In the genomic region with DNA sequence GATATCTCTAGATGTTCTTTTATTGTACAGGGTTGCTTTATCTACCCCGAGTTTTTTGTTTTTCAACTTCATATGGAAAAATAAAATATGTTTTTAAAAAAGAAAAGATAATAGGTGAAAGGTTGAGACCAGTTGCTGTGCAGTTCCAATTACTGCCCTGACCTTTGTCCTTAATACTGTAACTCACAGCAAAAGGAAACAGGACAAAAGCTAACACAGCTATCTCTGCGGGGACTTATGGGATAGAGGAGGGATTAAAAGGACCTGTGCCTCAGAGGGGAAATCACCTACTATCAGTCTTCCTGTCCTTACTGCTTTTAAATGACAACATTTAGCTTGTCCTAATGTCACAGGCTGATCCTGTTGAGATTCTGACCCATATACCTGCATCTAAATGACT, we compare ENCODE assay signal across 23 mouse cellular contexts.
A peak's percentile ranks its signal among the peaks of the same experiment; 100 is the strongest.
DNase-seq lines count a peak whose midpoint lies in the region; ATAC-seq and TF ChIP-seq lines count a peak whose summit lies in the region.
"Had no signal": no experiment of that assay in that cellular context is flagged by ENCODE, and none has a peak within 500 bp of the region (broad histone marks: within the 10 kb centered on the region; RNA-seq: fewer than 3 reads in every experiment).

No protein-coding gene starts in this region.

- WGBS in kidney, adult 2 months, result 40% methylated on average over 2 of the region's 2 CpGs
- 40% methylated on average over 2 of the region's 2 CpGs for WGBS in liver, adult 2 months
- WGBS in liver, embryonic 12.5 days (ENCODE audit: insufficient replicate concordance), result 39% methylated on average over 2 of the region's 2 CpGs

- no peaks in the 10 kb centered on the region for H3K9me3 ChIP-seq in liver, embryonic 12.5 days (replicated peaks)
- H3K9me3 ChIP-seq: embryonic facial prominence, embryonic 13.5 days; embryonic facial prominence, embryonic 15.5 days; forebrain, embryonic 13.5 days; forebrain, embryonic 15.5 days had no signal

- no peak overlapping the region for H3K9ac ChIP-seq in liver, adult 2 months (ENCODE audit: low read depth, low read length)
- no peak overlapping the region for H3K9ac ChIP-seq in liver, embryonic 12.5 days
- H3K9ac ChIP-seq: embryonic facial prominence, embryonic 13.5 days; embryonic facial prominence, embryonic 15.5 days; forebrain, embryonic 13.5 days; forebrain, embryonic 15.5 days; forebrain, postnatal 0 days had no signal

- no peak overlapping the region for H3K4me2 ChIP-seq in liver, embryonic 12.5 days
- H3K4me2 ChIP-seq: embryonic facial prominence, embryonic 13.5 days; embryonic facial prominence, embryonic 15.5 days; forebrain, embryonic 13.5 days; forebrain, embryonic 15.5 days had no signal

- DNase-seq in kidney, adult 2 months, result peak; percentile 34
- DNase-seq in kidney, postnatal 10 days, result no peak
- peak; percentile 29 for DNase-seq in liver, adult 2 months (ENCODE audit: extremely low read depth, low read depth, low spot score)
- DNase-seq in spleen, adult 12 weeks (ENCODE audit: low spot score), result no peak
- DNase-seq: adrenal gland, adult 8-10 months; adrenal gland, postnatal 14 days; adrenal gland, postnatal 36 days; cerebellum, adult 11 months; cerebellum, adult 18-20 months; cerebellum, adult 8-10 months; cerebellum, adult 9-11 months; cerebellum, postnatal 14 days; cerebellum, postnatal 36 days; embryo, embryonic 11 days; forebrain, postnatal 0 days had no signal

- H3K79me2 ChIP-seq in liver, adult 2 months (ENCODE audit: control insufficient read depth, insufficient read depth, low read length), result no peaks in the 10 kb centered on the region

- H3K4me1 ChIP-seq in kidney, adult 2 months (ENCODE audit: control insufficient read depth, insufficient read depth, low read length), result no peaks in the 10 kb centered on the region; the same call in 1 of the 2 replicates
- no peaks in the 10 kb centered on the region; the same call in 1 of the 2 replicates for H3K4me1 ChIP-seq in liver, adult 2 months (ENCODE audit: control insufficient read depth, insufficient read depth, low read length)
- H3K4me1 ChIP-seq in liver, embryonic 12.5 days, result no peaks in the 10 kb centered on the region
- H3K4me1 ChIP-seq in brown adipose tissue, adult 24 weeks (ENCODE audit: control insufficient read depth, insufficient read depth, insufficient read length, low read length), result no peaks in the 10 kb centered on the region
- H3K4me1 ChIP-seq: embryonic facial prominence, embryonic 13.5 days; embryonic facial prominence, embryonic 15.5 days; forebrain, embryonic 13.5 days; forebrain, embryonic 15.5 days had no signal

- ATAC-seq in liver, embryonic 12.5 days, result no peak
- no peak for ATAC-seq in megakaryocyte, adult 5-6 weeks (ENCODE audit: poor library complexity, severe bottlenecking)
- ATAC-seq: forebrain, embryonic 13.5 days; forebrain, embryonic 15.5 days; forebrain, postnatal 0 days had no signal

- no peak for TF ChIP-seq POLR2A in kidney, adult 2 months (IDR thresholded peaks at IDR 0.05; ENCODE audit: low read depth, low read length)
- TF ChIP-seq POLR2A in liver, adult 2 months (IDR thresholded peaks at IDR 0.05; ENCODE audit: extremely low read depth, insufficient read depth, low read length), result no peak

- TF ChIP-seq CTCF in kidney, adult 2 months (conservative IDR thresholded peaks at IDR 0.05; ENCODE audit: insufficient read depth, insufficient read length, low read depth, low read length), result no peak
- no peak for TF ChIP-seq CTCF in liver, adult 2 months (IDR thresholded peaks at IDR 0.05; ENCODE audit: low read depth, low read length)

- no peaks in the 10 kb centered on the region for H3K36me3 ChIP-seq in kidney, adult 2 months (ENCODE audit: control insufficient read depth, insufficient read depth, low read length)
- no peaks in the 10 kb centered on the region for H3K36me3 ChIP-seq in liver, adult 2 months (ENCODE audit: control insufficient read depth, insufficient read depth, low read length)
- no peaks in the 10 kb centered on the region for H3K36me3 ChIP-seq in liver, embryonic 12.5 days
- H3K36me3 ChIP-seq: embryonic facial prominence, embryonic 13.5 days; embryonic facial prominence, embryonic 15.5 days; forebrain, embryonic 15.5 days had no signal

- H3K27me3 ChIP-seq in kidney, adult 2 months (replicated peaks; ENCODE audit: control insufficient read depth, insufficient read depth, low read length), result no peaks in the 10 kb centered on the region
- H3K27me3 ChIP-seq in liver, adult 2 months (ENCODE audit: control insufficient read depth, insufficient read depth, low read length), result no peaks in the 10 kb centered on the region
- H3K27me3 ChIP-seq in liver, embryonic 12.5 days (replicated peaks), result no peaks in the 10 kb centered on the region
- H3K27me3 ChIP-seq: embryonic facial prominence, embryonic 13.5 days; embryonic facial prominence, embryonic 15.5 days; forebrain, embryonic 13.5 days; forebrain, embryonic 15.5 days had no signal

- H3K4me3 ChIP-seq in kidney, adult 2 months (ENCODE audit: insufficient read depth, low read depth, low read length), result no peak overlapping the region
- H3K4me3 ChIP-seq in liver, adult 2 months (ENCODE audit: insufficient read depth, low read depth, low read length), result no peak overlapping the region
- H3K4me3 ChIP-seq in liver, embryonic 12.5 days, result no peak overlapping the region
- H3K4me3 ChIP-seq in brown adipose tissue, adult 24 weeks (ENCODE audit: insufficient read depth, low read depth, low read length), result no peak overlapping the region
- H3K4me3 ChIP-seq: embryonic facial prominence, embryonic 13.5 days; embryonic facial prominence, embryonic 15.5 days; erythroblast, embryonic 14.5 days; forebrain, embryonic 13.5 days; forebrain, embryonic 15.5 days had no signal

- no peak overlapping the region for H3K27ac ChIP-seq in kidney, adult 2 months (ENCODE audit: insufficient read depth, low read depth, low read length)
- H3K27ac ChIP-seq in liver, adult 2 months (replicated peaks; ENCODE audit: insufficient read depth, low read depth, low read length), result no peak overlapping the region
- no peak overlapping the region for H3K27ac ChIP-seq in liver, embryonic 12.5 days
- H3K27ac ChIP-seq in brown adipose tissue, adult 24 weeks (replicated peaks; ENCODE audit: low read depth, low read length), result 0 out of 2 replicates have a peak overlapping the region, but pooled peaks have one; percentile 20
- H3K27ac ChIP-seq: embryonic facial prominence, embryonic 13.5 days; embryonic facial prominence, embryonic 15.5 days; forebrain, embryonic 13.5 days; forebrain, embryonic 15.5 days had no signal

Comparison
In these comparisons a context has a peak if more than half of its experiments do, and no peak if none do; other contexts are left out.
1. DNase-seq: peak in kidney, adult 2 months (single experiment) and liver, adult 2 months (single experiment); none in kidney, postnatal 10 days (single experiment) and spleen, adult 12 weeks (single experiment).